Mouse (Mus musculus): Measurements from ENCODE around the gene Farsb.

GRCm38 (mm10) chr1:78518907-78519306 is 30.2 kb upstream of the Farsb start:
- TF ChIP-seq GATA1 (IDR thresholded peaks at IDR 0.05; ENCODE audit: borderline replicate concordance, low read length) (no peak), CTCF (IDR thresholded peaks at IDR 0.05; ENCODE audit: low read depth, low read length) (no peak), TAL1 (conservative IDR thresholded peaks at IDR 0.05; ENCODE audit: low read depth, low read length) (no peak)

Data from G1E (cell line).